Mouse (Mus musculus): ENCODE data around the gene Olfr273.
"Not testable (repeated sequence)": the region's sequence is repeated elsewhere in the genome, so short reads cannot be mapped to it uniquely, and the experiment has no call there.

Olfr273 gene

DNA sequence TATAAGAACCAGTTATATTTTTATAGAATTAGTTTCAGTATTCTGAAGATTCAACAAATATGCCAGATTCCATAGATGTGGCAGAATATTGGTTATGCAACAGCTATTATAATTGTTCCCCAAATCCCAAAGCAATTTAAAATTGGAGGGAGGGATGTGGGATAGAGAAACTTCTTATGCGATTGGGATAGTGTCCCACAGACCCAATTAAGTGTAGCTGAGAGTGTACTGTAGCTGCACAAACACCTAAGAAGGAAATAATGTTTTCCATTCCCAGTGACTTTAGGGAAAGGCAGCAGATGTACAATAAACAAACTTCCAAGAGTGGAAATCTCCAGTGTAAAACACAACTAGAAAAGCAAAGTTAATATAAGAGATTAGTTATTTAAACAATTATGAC lies at the start of gene Olfr273:
Gene Olfr273, minus strand, starts transcription at position 101 of the 400 bp plus-strand sequence.
- DNase-seq (ENCODE audit: low spot score in 2 of 2): no peak

DNA sequence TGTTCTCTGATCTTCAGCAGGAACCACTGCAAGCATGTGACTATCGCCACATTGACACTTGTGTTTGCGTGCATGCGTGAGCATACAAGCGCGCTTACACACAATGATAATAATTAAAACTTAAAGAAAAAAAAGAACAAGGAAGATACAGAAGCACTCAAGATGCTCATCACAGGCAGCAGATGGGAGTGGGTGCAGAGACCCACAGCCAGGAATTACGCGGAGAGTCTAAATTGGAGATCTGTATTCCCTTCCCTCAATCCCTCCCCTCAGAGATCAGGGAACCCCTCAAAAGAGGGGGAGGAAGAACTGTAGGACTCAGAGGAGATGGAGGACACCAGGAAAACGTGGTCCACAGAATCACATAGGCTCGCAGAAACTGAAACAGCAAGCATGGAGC lies 5.1 kb upstream of the Olfr273 start:
- DNase-seq (ENCODE audit: low spot score in 2 of 2): peak; percentile 7 to 8

DNA sequence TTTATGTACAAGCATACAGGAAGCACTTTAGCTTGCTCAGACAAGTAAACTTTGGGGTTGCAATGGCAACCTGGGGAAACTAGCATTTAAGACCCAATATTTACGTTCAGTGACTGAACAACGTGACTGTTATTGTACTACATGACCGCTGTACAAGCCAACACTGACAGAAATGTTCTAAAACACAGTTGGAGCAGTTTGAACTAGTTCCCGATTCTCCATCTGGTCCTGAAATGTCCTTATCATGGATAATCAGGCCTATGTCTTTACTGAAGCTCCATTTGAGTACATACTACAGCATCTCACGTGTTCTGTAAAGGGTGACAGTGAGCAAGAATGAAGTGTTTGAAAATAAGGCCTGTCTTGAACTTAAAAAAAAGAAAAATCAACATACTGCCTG lies 9.4 kb downstream of the Olfr273 start:
- DNase-seq (ENCODE audit: low spot score in 2 of 2): no peak

DNA sequence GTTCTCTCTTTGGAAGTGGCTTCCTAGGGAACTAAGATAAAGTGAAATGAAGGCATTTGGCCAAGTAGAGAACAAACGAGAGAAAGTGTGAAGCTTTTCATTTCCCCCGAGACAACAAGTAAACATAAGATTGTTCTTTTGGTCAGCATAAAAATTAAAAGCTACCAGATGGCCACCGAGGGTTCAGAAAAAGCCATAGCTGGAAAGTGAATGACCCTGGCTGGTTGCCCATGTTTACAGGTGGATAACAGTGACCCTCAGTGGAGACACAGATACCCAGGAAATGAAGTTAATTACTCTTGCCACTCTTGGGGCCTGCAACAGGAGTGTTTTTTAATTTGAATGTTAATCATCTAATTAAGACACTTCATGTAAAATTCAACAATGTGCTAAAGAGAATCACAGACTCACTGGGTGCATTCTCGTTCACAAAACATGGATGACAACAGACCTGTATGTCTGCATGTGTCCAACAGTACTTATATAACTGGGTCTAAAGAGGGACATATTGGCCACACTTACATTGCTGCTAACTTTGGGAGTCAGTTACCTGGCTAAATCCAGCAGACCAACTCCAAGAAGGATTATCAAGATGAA lies 9.9 kb downstream of the Olfr273 start:
- no peak for DNase-seq (ENCODE audit: low spot score in 2 of 2)

DNA sequence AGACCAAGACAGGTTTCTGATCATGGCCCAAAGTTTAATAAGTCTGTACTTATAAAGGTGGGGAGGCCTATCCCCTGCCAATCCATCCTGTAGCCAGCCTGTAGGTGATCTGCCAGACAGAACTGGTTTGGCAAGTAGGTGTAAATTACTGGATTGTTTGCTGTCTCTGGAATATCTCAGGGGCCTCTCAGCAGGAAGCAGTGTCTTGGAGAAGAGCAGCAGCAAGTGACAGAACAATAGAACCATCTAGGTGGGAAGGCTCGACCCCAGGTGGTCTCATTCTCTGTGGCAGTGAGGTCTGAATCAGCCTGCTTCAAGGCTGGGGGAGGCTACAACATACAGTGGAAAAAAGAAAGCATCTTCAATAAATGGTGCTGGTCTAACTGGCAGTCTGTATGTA lies 13.6 kb downstream of the Olfr273 start:
- DNase-seq (ENCODE audit: low spot score in 2 of 2): not testable (repeated sequence)

DNA sequence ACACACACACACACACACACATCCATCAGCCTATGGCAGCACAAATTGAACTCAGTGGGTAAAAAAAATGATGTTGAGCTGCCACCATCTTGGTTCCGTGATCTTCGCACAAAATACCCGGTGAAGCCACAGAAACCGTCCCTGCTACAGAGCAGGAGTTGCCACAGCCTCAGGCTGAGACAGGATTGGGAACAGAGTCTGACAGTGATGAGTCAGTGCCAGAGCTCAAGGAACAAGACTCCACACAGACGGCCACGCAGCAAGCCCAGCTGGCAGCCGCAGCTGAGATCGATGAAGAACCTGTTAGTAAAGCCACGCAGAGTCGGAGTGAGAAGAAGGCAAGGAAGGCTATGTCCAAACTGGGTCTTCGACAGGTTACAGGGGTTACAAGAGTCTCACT lies 37.7 kb downstream of the Olfr273 start:
- DNase-seq (ENCODE audit: low spot score in 2 of 2): no peak

DNA sequence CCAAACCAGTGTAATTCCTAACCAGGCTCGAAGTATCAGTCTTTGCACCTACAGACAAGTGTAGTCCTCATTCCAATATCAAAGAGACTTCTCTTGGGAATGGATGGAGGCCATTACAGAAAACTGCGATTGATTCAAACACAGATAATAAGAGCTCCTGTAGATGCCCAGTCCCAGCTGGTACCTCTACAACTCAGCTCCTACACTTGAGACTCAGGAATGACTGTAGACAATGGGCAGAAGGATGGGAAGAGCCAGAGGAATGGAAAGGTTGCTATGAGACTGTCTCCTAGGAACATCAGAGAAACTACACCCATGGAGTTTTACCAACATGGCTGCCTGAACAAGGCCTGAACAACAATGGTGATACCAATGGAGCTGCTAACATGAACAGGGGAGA lies 44.7 kb downstream of the Olfr273 start, which contains the start of gene Olfr275:
Gene Olfr275, plus strand, starts transcription at position 301 of the 400 bp plus-strand sequence.
- DNase-seq (ENCODE audit: low spot score in 2 of 2): no peak

DNA sequence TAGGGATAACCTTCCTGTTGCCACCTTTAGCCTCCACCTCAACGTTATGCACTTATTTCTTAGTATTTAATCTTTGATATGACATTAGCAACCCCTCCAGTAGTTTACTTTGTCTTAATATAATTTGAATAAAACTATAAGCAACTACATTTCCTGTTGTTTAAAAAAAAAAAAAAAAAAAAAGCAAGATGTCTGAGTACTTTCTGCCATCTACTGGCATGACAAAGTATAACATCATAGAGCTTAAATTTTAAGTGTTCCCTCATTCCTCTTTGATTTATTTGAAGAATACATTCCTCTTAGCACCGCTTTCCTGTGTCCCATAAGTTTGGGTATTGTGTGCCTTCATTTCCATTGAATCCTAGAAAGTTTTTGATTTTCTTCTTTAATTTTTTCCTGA lies 47.2 kb downstream of the Olfr273 start:
- no peak for DNase-seq (ENCODE audit: low spot score in 2 of 2)

Measured in frontal cortex, postnatal 10 days (tissue).